Mouse (Mus musculus) heart, adult 18-20 months (tissue): ENCODE results near the gene Gzmb. TPM values are rescaled to one million over a fixed set of nuclear protein-coding genes. Genes with fewer than 3 reads are reported as not detected.
"Not testable (repeated sequence)": the region's sequence is repeated elsewhere in the genome, so short reads cannot be mapped to it uniquely, and the experiment has no call there.

Experiments
- DNase-seq, 2 experiments: peaks; one replicate each; pipeline ENCODE4 v3.0.0; 2021 to 2022; ENCODE audit warnings: mixed read lengths in 1 of 2
- long read RNA-seq, 2 experiments: library from polyadenylated mRNA; stranded (forward); transcript quantifications; one replicate each; pipeline ENCODE4 v2.0.0; 2021
- total RNA-seq, 2 experiments: library from RNA; stranded (reverse); gene quantifications; 2 replicates each; pipeline ENCODE4 v1.2.3; 2021

The Gzmb gene
- total RNA-seq, result under 1 TPM in 1 of 2 experiments, not detected in 1; 0.30 TPM
- long read RNA-seq, experiment 1, result 0 reads
- long read RNA-seq, experiment 2, partial matches to known transcripts, result 0 of 1 reads
- long read RNA-seq, experiment 2, other reads (novel, unspliced or antisense), result 0 of 1 reads

- DNase-seq, result no peak
Observed at GRCm38 (mm10) chr14:56262153-56262552, at the start of gene Gzmb. TSS of gene Gzmb (minus strand) at chr14:56262260.

- DNase-seq, result not testable (repeated sequence)
Observed at GRCm38 (mm10) chr14:56311801-56312200, 49.7 kb upstream of the Gzmb start.

- no peak for DNase-seq
Observed at GRCm38 (mm10) chr14:56310238-56310637, 48.2 kb upstream of the Gzmb start.

- peak in 1 of 2 experiments; percentile 62 for DNase-seq
Observed at GRCm38 (mm10) chr14:56304149-56304548, 42.1 kb upstream of the Gzmb start.

- no peak for DNase-seq
Observed at GRCm38 (mm10) chr14:56303506-56304025, 41.5 kb upstream of the Gzmb start.

- DNase-seq, result no peak
Observed at GRCm38 (mm10) chr14:56302091-56302490, 40.0 kb upstream of the Gzmb start.

GRCm38 (mm10) chr14:56296786-56297185 is 34.7 kb upstream of the Gzmb start:
- DNase-seq, result no peak

GRCm38 (mm10) chr14:56296106-56296505 is 34.0 kb upstream of the Gzmb start:
- DNase-seq, result no peak

GRCm38 (mm10) chr14:56293146-56293545 is 31.1 kb upstream of the Gzmb start:
- no peak for DNase-seq

GRCm38 (mm10) chr14:56288651-56289050 is 26.6 kb upstream of the Gzmb start:
- no peak for DNase-seq

GRCm38 (mm10) chr14:56287806-56288205 is 25.7 kb upstream of the Gzmb start:
- no peak for DNase-seq

- no peak for DNase-seq
Observed at GRCm38 (mm10) chr14:56284356-56285325, 22.6 kb upstream of the Gzmb start.

- DNase-seq, result no peak
Observed at GRCm38 (mm10) chr14:56283816-56284215, 21.8 kb upstream of the Gzmb start.

GRCm38 (mm10) chr14:56281090-56281489 is 19.0 kb upstream of the Gzmb start:
- DNase-seq, result no peak

- DNase-seq, result not testable (repeated sequence)
Observed at GRCm38 (mm10) chr14:56278691-56279090, 16.6 kb upstream of the Gzmb start.

- not testable (repeated sequence) for DNase-seq
Observed at GRCm38 (mm10) chr14:56276096-56276495, 14.0 kb upstream of the Gzmb start.

- no peak for DNase-seq
Observed at GRCm38 (mm10) chr14:56266109-56266508, 4.0 kb upstream of the Gzmb start.

- DNase-seq, result no peak
Observed at GRCm38 (mm10) chr14:56240409-56240808, 21.7 kb downstream of the Gzmb start.

GRCm38 (mm10) chr14:56234556-56234955 is 27.5 kb downstream of the Gzmb start, which contains the start of gene Gzmc:
TSS of gene Gzmc (minus strand) at chr14:56234656.
- DNase-seq, result no peak

- DNase-seq, result no peak
Observed at GRCm38 (mm10) chr14:56211317-56211716, 50.7 kb downstream of the Gzmb start, which contains the start of gene Gzmf. TSS of gene Gzmf (minus strand) at chr14:56211417.
